Mouse (Mus musculus) stomach, postnatal 0 days (tissue): ENCODE measurements around the gene Tmem189. TPM values are rescaled to one million over a fixed set of nuclear protein-coding genes. Genes with fewer than 3 reads are reported as not detected.

Experiments used
- ATAC-seq: fragments of 200-750 bp; cut with Nextera tagmentation; 2 replicates; pipeline ENCODE4 v1.8.0; 2017; ENCODE audit not compliant: low FRiP score, low TSS enrichment
- DNase-seq: peaks from one replicate; pipeline ENCODE4 v3.0.0-alpha.2; 2016; ENCODE audit warnings: low spot score
- H3K27ac ChIP-seq: fragments of 300-500 bp; sonication (generic); replicated peaks from 2 replicates; pipeline ENCODE4 v1.5.1; 2014; ENCODE audit warnings: mild to moderate bottlenecking, control low read depth
- H3K27me3 ChIP-seq: fragments of 300-500 bp; sonication (generic); 2 replicates; pipeline ENCODE4 v1.6.1; 2014; ENCODE audit warnings: low read length; ENCODE audit not compliant: control insufficient read depth, insufficient read depth
- H3K36me3 ChIP-seq: fragments of 300-500 bp; sonication (generic); 2 replicates; pipeline ENCODE4 v1.6.1; 2014; ENCODE audit warnings: low read length, mixed read lengths; ENCODE audit not compliant: control insufficient read depth, insufficient read depth
- H3K4me1 ChIP-seq: fragments of 300-500 bp; sonication (generic); replicated peaks from 2 replicates; pipeline ENCODE4 v1.6.1; 2014; ENCODE audit warnings: antibody characterized with exemption; ENCODE audit not compliant: control insufficient read depth, insufficient read depth
- H3K4me2 ChIP-seq: fragments of 300-500 bp; sonication (generic); replicated peaks from 2 replicates; pipeline ENCODE4 v1.6.1; 2014; ENCODE audit warnings: low read depth, mild to moderate bottlenecking, control low read depth, moderate library complexity
- H3K4me3 ChIP-seq: fragments of 300-500 bp; sonication (generic); 2 replicates; pipeline ENCODE4 v1.5.1; 2014; ENCODE audit warnings: low read depth, low read length, control low read depth
- H3K9ac ChIP-seq: fragments of 300-500 bp; sonication (generic); 2 replicates; pipeline ENCODE4 v1.6.1; 2014; ENCODE audit warnings: mild to moderate bottlenecking, low read length, control low read depth, mixed read lengths
- H3K9me3 ChIP-seq: fragments of 300-500 bp; sonication (generic); 2 replicates; pipeline ENCODE4 v1.6.1; 2016; ENCODE audit warnings: low read length; ENCODE audit not compliant: control insufficient read depth
- CTCF ChIP-seq: IDR thresholded peaks from 2 replicates; pipeline ENCODE4 v1.5.1; 2016; ENCODE audit warnings: antibody characterized with exemption, low read depth, mild to moderate bottlenecking, moderate library complexity
- EP300 ChIP-seq: optimal IDR thresholded peaks from 2 replicates; pipeline ENCODE3; 2016; ENCODE audit warnings: antibody characterized with exemption
- WGBS: fragments of 180-500 bp; shearing (Covaris S2); extraction: QIAGEN DNeasy Blood & Tissue Kit; methylation state at CpG from one replicate; pipeline ENCODE4 v1.1.7; 2014; 5-methylcytosine and 5-hydroxymethylcytosine counted together
- polyA plus RNA-seq: library from polyadenylated mRNA; unstranded; fragments of >200 nt; fragmentation: Nextera tagmentation; extraction: Ambion mirVana; gene quantifications from 2 replicates; pipeline ENCODE4 v1.2.1, GENCODE M21; 2015

Gene Tmem189
- polyA plus RNA-seq, 1 experiment from 2014 or later, result 74.6 TPM

GRCm38 (mm10) chr2:167602978-167603377 is 86.6 kb downstream of the Tmem189 start:
- DNase-seq, result no peak
- H3K4me3 ChIP-seq, result no peak overlapping the region

GRCm38 (mm10) chr2:167602364-167602763 is 87.3 kb downstream of the Tmem189 start:
- Histone ChIP-seq H3K27me3 (no peaks in the 10 kb centered on the region), H3K4me1 (no peaks in the 10 kb centered on the region), H3K4me3 (no peak overlapping the region), H3K9ac (no peak overlapping the region), H3K4me2 (no peak overlapping the region), H3K9me3 (no peaks in the 10 kb centered on the region), H3K27ac (no peak overlapping the region), H3K36me3 (no peaks in the 10 kb centered on the region)
- ATAC-seq, result no peak
- DNase-seq, result no peak
- 75% methylated on average over 2 of the region's 2 CpGs for WGBS
- TF ChIP-seq CTCF (no peak), EP300 (no peak)

More at GRCm38 (mm10) chr2:167602978-167603377, 86.6 kb downstream of the Tmem189 start:
- no peaks in the 10 kb centered on the region for H3K36me3 ChIP-seq
- H3K9me3 ChIP-seq, result no peaks in the 10 kb centered on the region
- no peak for ATAC-seq
- TF ChIP-seq EP300, result no peak
- TF ChIP-seq CTCF, result peak; percentile 63
- H3K4me1 ChIP-seq, result no peaks in the 10 kb centered on the region
- no peak overlapping the region for H3K27ac ChIP-seq
- 51% methylated on average over 5 of the region's 5 CpGs for WGBS
- H3K4me2 ChIP-seq, result no peak overlapping the region
- H3K9ac ChIP-seq, result no peak overlapping the region
- no peaks in the 10 kb centered on the region for H3K27me3 ChIP-seq

- H3K4me3 ChIP-seq, result no peak overlapping the region
- ATAC-seq, result no peak
- H3K4me1 ChIP-seq, result 0 out of 2 replicates have a peak, but pooled peaks cover 4% of the 10 kb centered on the region
- no peak for TF ChIP-seq EP300
- no peak for TF ChIP-seq CTCF
- H3K27me3 ChIP-seq, result no peaks in the 10 kb centered on the region
- 66% methylated on average over 8 of the region's 8 CpGs for WGBS
- no peak for DNase-seq
- no peak overlapping the region for H3K4me2 ChIP-seq
- no peaks in the 10 kb centered on the region for H3K36me3 ChIP-seq
- H3K9me3 ChIP-seq, result no peaks in the 10 kb centered on the region
- H3K9ac ChIP-seq, result no peak overlapping the region
- no peak overlapping the region for H3K27ac ChIP-seq
Measured at GRCm38 (mm10) chr2:167600481-167600995, 89.1 kb downstream of the Tmem189 start.

- Histone ChIP-seq H3K36me3 (no peaks in the 10 kb centered on the region), H3K4me1 (0 out of 2 replicates have a peak, but pooled peaks cover 4% of the 10 kb centered on the region), H3K4me2 (no peak overlapping the region), H3K27ac (no peak overlapping the region), H3K9me3 (no peaks in the 10 kb centered on the region), H3K27me3 (no peaks in the 10 kb centered on the region), H3K9ac (no peak overlapping the region), H3K4me3 (no peak overlapping the region)
- ATAC-seq (no peak), DNase-seq (no peak)
- TF ChIP-seq EP300, result no peak
- no peak for TF ChIP-seq CTCF
- WGBS, result 61% methylated on average over 6 of the region's 6 CpGs
Measured at GRCm38 (mm10) chr2:167599917-167600316, 89.7 kb downstream of the Tmem189 start.

GRCm38 (mm10) chr2:167599195-167599594 is 90.4 kb downstream of the Tmem189 start:
- Histone ChIP-seq H3K27ac (no peak overlapping the region), H3K4me2 (no peak overlapping the region), H3K9ac (no peak overlapping the region), H3K4me3 (no peak overlapping the region), H3K36me3 (no peaks in the 10 kb centered on the region), H3K9me3 (no peaks in the 10 kb centered on the region), H3K27me3 (no peaks in the 10 kb centered on the region), H3K4me1 (0 out of 2 replicates have a peak, but pooled peaks cover 4% of the 10 kb centered on the region)
- ATAC-seq (no peak), DNase-seq (no peak)
- WGBS, result 87% methylated on average over 5 of the region's 5 CpGs
- TF ChIP-seq EP300 (no peak), CTCF (no peak)

- Histone ChIP-seq H3K27me3 (no peaks in the 10 kb centered on the region), H3K4me3 (peak overlapping the region; percentile 12; the same call in 1 of the 2 replicates), H3K4me1 (0 out of 2 replicates have a peak, but pooled peaks cover 4% of the 10 kb centered on the region), H3K4me2 (peak overlapping the region; percentile 44), H3K27ac (peak overlapping the region; percentile 82), H3K9me3 (no peaks in the 10 kb centered on the region), H3K36me3 (no peaks in the 10 kb centered on the region), H3K9ac (peak overlapping the region; percentile 48)
- no peak; the same call in 1 of the 2 replicates for TF ChIP-seq CTCF
- no peak for TF ChIP-seq EP300
- ATAC-seq (peak; percentile 51; the same call in 1 of the 2 replicates), DNase-seq (peak; percentile 54)
- 19% methylated on average over 39 of the region's 40 CpGs for WGBS
Measured at GRCm38 (mm10) chr2:167597492-167598186, 92.0 kb downstream of the Tmem189 start.
